Mouse (Mus musculus): Measurements from ENCODE around the gene Celsr3.

DNA sequence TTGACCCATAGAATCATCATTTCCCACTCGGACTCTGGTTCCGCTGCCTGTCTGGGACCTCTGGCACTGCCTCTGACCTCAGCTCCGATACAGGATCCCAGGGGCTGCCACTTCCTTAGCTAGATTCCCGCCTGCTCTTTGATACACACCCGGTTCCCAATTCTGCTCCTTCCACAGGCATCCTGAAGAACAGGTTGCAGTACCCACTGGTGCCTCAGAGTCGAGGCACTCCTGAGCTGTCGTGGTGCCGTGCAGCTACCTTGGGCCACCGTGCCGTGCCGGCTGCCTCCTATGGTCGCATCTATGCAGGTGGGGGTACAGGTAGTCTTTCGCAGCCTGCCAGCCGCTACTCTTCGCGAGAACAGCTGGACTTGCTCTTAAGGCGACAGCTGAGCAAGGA is 22.3 kb downstream of the Celsr3 start:
- TF ChIP-seq CTCF (IDR thresholded peaks at IDR 0.05; ENCODE audit: control insufficient read depth, insufficient read depth, low read length) (no peak), POLR2A (IDR thresholded peaks at IDR 0.05; ENCODE audit: borderline replicate concordance, control insufficient read depth, low read depth, low read length) (no peak)

All from bone marrow, adult 2 months (tissue).